Mouse (Mus musculus) E14TG2a.4 (cell line): ENCODE data around the gene Slc12a7.

Experiments used
- H3K27me3 ChIP-seq: 2 replicates; pipeline ENCODE4 v1.6.1; 2014; ENCODE audit warnings: low read length, control low read depth; ENCODE audit not compliant: insufficient read depth
- H3K36me3 ChIP-seq: 2 replicates; pipeline ENCODE4 v1.6.1; 2014; ENCODE audit warnings: low read length, control low read depth; ENCODE audit not compliant: insufficient read depth
- H3K4me1 ChIP-seq: replicated peaks from 2 replicates; pipeline ENCODE4 v1.6.1; 2014; ENCODE audit warnings: low read depth, low read length, control low read depth
- H3K4me3 ChIP-seq: replicated peaks from 2 replicates; pipeline ENCODE4 v1.5.1; 2014; ENCODE audit warnings: mild to moderate bottlenecking, low read length
- H3K9me3 ChIP-seq: 2 replicates; pipeline ENCODE4 v1.6.1; 2014; ENCODE audit warnings: low read length, control low read depth
- CTCF ChIP-seq: conservative IDR thresholded peaks from 2 replicates; pipeline ENCODE4 v1.5.1; 2014; ENCODE audit warnings: low read length
- NANOG ChIP-seq: IDR thresholded peaks from 2 replicates; pipeline ENCODE4 v1.6.1; 2014; ENCODE audit warnings: borderline replicate concordance, low read length, mixed read lengths
- POU5F1 ChIP-seq: IDR thresholded peaks from 2 replicates; pipeline ENCODE4 v1.6.1; 2014; ENCODE audit warnings: low read length, borderline replicate concordance

Gene Slc12a7

GRCm38 (mm10) chr13:73742944-73743343, 10.1 kb downstream of the Slc12a7 start:
- Histone ChIP-seq H3K4me1 (peaks cover 49% of the 10 kb centered on the region), H3K27me3 (no peaks in the 10 kb centered on the region), H3K36me3 (no peaks in the 10 kb centered on the region), H3K4me3 (no peak overlapping the region), H3K9me3 (no peaks in the 10 kb centered on the region)
- TF ChIP-seq POU5F1 (no peak), NANOG (no peak), CTCF (no peak)

DNA sequence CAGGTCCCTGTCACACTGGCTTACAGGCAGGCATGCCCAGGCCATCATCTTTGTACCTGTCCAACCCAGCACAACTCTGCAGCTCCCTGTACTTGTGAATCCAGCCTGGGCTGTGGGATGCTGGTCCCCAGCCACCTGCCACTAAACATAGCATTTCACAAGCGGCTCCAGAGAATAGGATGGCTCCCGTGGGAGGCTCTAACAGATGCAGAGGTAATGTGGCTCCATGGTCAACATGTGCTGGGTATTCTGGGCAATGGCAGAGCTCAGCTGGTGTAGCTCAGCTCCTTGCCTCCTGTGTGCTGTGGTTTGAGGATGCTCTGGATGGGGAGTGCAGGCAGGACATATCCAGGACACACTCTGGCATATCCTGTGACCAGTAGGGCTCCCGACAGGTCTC, 10.8 kb downstream of the Slc12a7 start:
- H3K4me1 ChIP-seq, result peaks cover 56% of the 10 kb centered on the region
- TF ChIP-seq NANOG (no peak), CTCF (no peak), POU5F1 (no peak)
- H3K9me3 ChIP-seq, result no peaks in the 10 kb centered on the region
- no peak overlapping the region for H3K4me3 ChIP-seq
- no peaks in the 10 kb centered on the region for H3K27me3 ChIP-seq
- H3K36me3 ChIP-seq, result no peaks in the 10 kb centered on the region

- TF ChIP-seq NANOG, result no peak
- no peak for TF ChIP-seq POU5F1
- TF ChIP-seq CTCF, result 0 out of 2 replicates have a peak, but pooled peaks have one; percentile 5
- Histone ChIP-seq H3K9me3 (no peaks in the 10 kb centered on the region), H3K36me3 (no peaks in the 10 kb centered on the region), H3K4me1 (peaks cover 50% of the 10 kb centered on the region), H3K27me3 (no peaks in the 10 kb centered on the region), H3K4me3 (0 out of 2 replicates have a peak overlapping the region, but pooled peaks have one; percentile 17)
Measured at GRCm38 (mm10) chr13:73748663-73749440, 16.0 kb downstream of the Slc12a7 start.

DNA sequence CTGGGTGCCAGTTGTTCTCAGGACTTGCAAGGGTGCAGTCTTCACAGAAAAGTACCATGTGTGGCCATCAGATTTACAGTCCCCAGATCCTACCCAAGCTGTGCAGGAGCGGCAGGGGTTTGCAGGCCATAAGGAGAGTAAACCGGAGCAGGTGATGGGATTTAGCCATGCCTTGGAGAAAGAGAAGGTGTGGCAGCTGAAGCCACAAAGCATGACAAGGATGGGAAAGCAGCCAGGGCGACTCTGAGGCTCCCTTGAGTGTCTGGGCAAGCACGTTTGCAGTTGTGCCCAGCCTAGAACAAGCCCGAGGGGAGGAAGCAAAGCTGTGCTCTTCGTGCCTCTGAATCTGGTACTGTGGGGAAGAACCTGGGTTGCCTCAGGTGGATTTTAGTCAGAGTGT, 17.5 kb downstream of the Slc12a7 start:
- no peaks in the 10 kb centered on the region for H3K36me3 ChIP-seq
- 0 out of 2 replicates have a peak overlapping the region, but pooled peaks have one; percentile 17 for H3K4me3 ChIP-seq
- H3K27me3 ChIP-seq, result no peaks in the 10 kb centered on the region
- H3K9me3 ChIP-seq, result no peaks in the 10 kb centered on the region
- peaks cover 38% of the 10 kb centered on the region for H3K4me1 ChIP-seq
- TF ChIP-seq POU5F1 (no peak), NANOG (no peak), CTCF (no peak)

DNA sequence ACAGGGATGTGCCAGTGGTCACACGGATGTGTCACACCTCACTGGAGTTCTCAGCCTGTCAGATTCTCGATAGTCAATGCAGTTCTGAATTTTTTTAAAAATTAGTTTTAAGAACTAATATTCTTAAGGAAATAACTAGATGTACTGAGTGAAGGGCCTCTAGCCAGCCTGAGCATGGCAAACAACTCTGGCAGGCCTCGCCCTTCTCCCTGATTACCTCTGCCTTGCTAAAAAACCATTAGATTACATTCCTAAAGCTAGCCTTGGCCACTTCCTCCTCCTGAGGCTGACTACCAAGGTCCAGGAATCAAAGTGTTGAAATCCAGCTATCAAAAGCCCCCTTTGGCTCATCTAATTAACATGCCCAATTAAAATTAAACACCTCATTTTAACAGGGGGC, 18.4 kb downstream of the Slc12a7 start:
- H3K36me3 ChIP-seq, result no peaks in the 10 kb centered on the region
- no peaks in the 10 kb centered on the region for H3K27me3 ChIP-seq
- no peak for TF ChIP-seq CTCF
- H3K4me1 ChIP-seq, result peaks cover 38% of the 10 kb centered on the region
- H3K9me3 ChIP-seq, result no peaks in the 10 kb centered on the region
- H3K4me3 ChIP-seq, result no peak overlapping the region

- peaks cover 38% of the 10 kb centered on the region for H3K4me1 ChIP-seq
- TF ChIP-seq NANOG (no peak), CTCF (no peak), POU5F1 (no peak)
- H3K9me3 ChIP-seq, result no peaks in the 10 kb centered on the region
- H3K36me3 ChIP-seq, result no peaks in the 10 kb centered on the region
- H3K4me3 ChIP-seq, result no peak overlapping the region
- no peaks in the 10 kb centered on the region for H3K27me3 ChIP-seq
Measured at GRCm38 (mm10) chr13:73755809-73756208, 22.9 kb downstream of the Slc12a7 start.

- no peak overlapping the region for H3K4me3 ChIP-seq
- H3K27me3 ChIP-seq, result no peaks in the 10 kb centered on the region
- peaks cover 46% of the 10 kb centered on the region for H3K4me1 ChIP-seq
- TF ChIP-seq CTCF (no peak), NANOG (no peak), POU5F1 (no peak)
- no peaks in the 10 kb centered on the region for H3K9me3 ChIP-seq
- no peaks in the 10 kb centered on the region for H3K36me3 ChIP-seq
Measured at GRCm38 (mm10) chr13:73756916-73757315, 24.0 kb downstream of the Slc12a7 start.

GRCm38 (mm10) chr13:73757362-73757761, 24.5 kb downstream of the Slc12a7 start:
- H3K9me3 ChIP-seq, result no peaks in the 10 kb centered on the region
- TF ChIP-seq CTCF, result no peak
- TF ChIP-seq NANOG, result no peak
- TF ChIP-seq POU5F1, result no peak
- H3K4me3 ChIP-seq, result no peak overlapping the region
- peaks cover 48% of the 10 kb centered on the region for H3K4me1 ChIP-seq
- H3K27me3 ChIP-seq, result no peaks in the 10 kb centered on the region
- H3K36me3 ChIP-seq, result no peaks in the 10 kb centered on the region

- TF ChIP-seq POU5F1, result no peak
- TF ChIP-seq CTCF, result no peak
- no peak for TF ChIP-seq NANOG
Measured at GRCm38 (mm10) chr13:73759596-73759995, 26.7 kb downstream of the Slc12a7 start.

More at GRCm38 (mm10) chr13:73759596-73759995, 26.7 kb downstream of the Slc12a7 start:
- 0 out of 2 replicates have a peak, but pooled peaks cover under 1% of the 10 kb centered on the region for H3K36me3 ChIP-seq
- no peak overlapping the region for H3K4me3 ChIP-seq
- H3K9me3 ChIP-seq, result no peaks in the 10 kb centered on the region
- peaks cover 54% of the 10 kb centered on the region for H3K4me1 ChIP-seq
- no peaks in the 10 kb centered on the region for H3K27me3 ChIP-seq
